Mouse (Mus musculus): ENCODE measurements around the gene Bex6.

- TF ChIP-seq FLI1 (IDR thresholded peaks at IDR 0.05; ENCODE audit: low read length) (no peak), GATA1 (IDR thresholded peaks at IDR 0.05; ENCODE audit: borderline replicate concordance, low read length) (no peak)
These were observed 18.8 kb upstream of the Bex6 start for GRCm38 (mm10) chr16:32160742-32161323.

Data from megakaryocyte, embryonic 14.5 days (primary cell).